Mouse (Mus musculus): ENCODE measurements around the gene Spns1. TPM values are rescaled to one million over a fixed set of nuclear protein-coding genes. Genes with fewer than 3 reads are reported as not detected.
A peak's percentile ranks its signal among the peaks of the same experiment; 100 is the strongest.

Spns1 gene
- polyA plus RNA-seq, 1 experiment from 2014 or later: 70.0 TPM

DNA sequence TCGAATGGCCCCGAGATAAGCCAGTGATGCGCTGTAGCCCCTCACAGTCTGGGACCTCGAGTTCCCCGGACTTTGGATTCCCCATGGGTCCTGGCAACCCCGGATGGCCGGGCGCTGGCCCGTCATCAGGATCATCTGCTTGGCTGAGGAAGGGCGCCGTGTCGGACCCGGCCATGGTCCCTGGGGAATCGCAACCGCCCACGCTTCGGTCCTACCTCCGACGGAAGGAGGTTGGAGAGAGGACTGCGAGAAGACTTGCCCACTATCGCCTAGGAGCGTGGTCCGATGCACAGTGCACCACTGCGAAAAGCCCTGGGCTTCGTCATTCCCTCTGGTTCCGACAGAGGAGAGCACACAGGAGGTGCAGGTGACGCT lies 360 bp downstream of the Spns1 start:
- WGBS: under 1% methylated on average over 27 of the region's 27 CpGs
- peak; percentile 73 for ATAC-seq
- Histone ChIP-seq H3K27ac (ENCODE audit: low read length) (no peak overlapping the region), H3K4me2 (ENCODE audit: low read depth, low read length) (peak overlapping the region; percentile 78), H3K4me3 (ENCODE audit: low read length) (peak overlapping the region; percentile 85), H3K4me1 (ENCODE audit: control insufficient read depth, insufficient read depth, low read length) (peaks cover 12% of the 10 kb centered on the region), H3K36me3 (ENCODE audit: control insufficient read depth, insufficient read depth, low read length) (no peaks in the 10 kb centered on the region), H3K9ac (ENCODE audit: low read depth, low read length) (peak overlapping the region; percentile 84), H3K27me3 (replicated peaks; ENCODE audit: control insufficient read depth, insufficient read depth, low read length) (no peaks in the 10 kb centered on the region), H3K9me3 (ENCODE audit: control insufficient read depth, low read length) (no peaks in the 10 kb centered on the region)

GRCm38 (mm10) chr7:126375012-126375411 lies 2.2 kb downstream of the Spns1 start:
- Histone ChIP-seq H3K9me3 (ENCODE audit: control insufficient read depth, low read length) (no peaks in the 10 kb centered on the region), H3K36me3 (ENCODE audit: control insufficient read depth, insufficient read depth, low read length) (peaks cover 10% of the 10 kb centered on the region), H3K9ac (ENCODE audit: low read depth, low read length) (no peak overlapping the region), H3K4me3 (ENCODE audit: low read length) (no peak overlapping the region), H3K27me3 (replicated peaks; ENCODE audit: control insufficient read depth, insufficient read depth, low read length) (no peaks in the 10 kb centered on the region), H3K27ac (ENCODE audit: low read length) (no peak overlapping the region), H3K4me2 (ENCODE audit: low read depth, low read length) (no peak overlapping the region), H3K4me1 (ENCODE audit: control insufficient read depth, insufficient read depth, low read length) (peaks cover 12% of the 10 kb centered on the region)
- WGBS: 61% methylated on average over 5 of the region's 5 CpGs
- no peak for ATAC-seq

- Histone ChIP-seq H3K4me2 (ENCODE audit: low read depth, low read length) (no peak overlapping the region), H3K27ac (ENCODE audit: low read length) (no peak overlapping the region), H3K27me3 (replicated peaks; ENCODE audit: control insufficient read depth, insufficient read depth, low read length) (no peaks in the 10 kb centered on the region), H3K9me3 (ENCODE audit: control insufficient read depth, low read length) (no peaks in the 10 kb centered on the region), H3K4me1 (ENCODE audit: control insufficient read depth, insufficient read depth, low read length) (peaks cover 12% of the 10 kb centered on the region), H3K36me3 (ENCODE audit: control insufficient read depth, insufficient read depth, low read length) (peaks cover 10% of the 10 kb centered on the region), H3K9ac (ENCODE audit: low read depth, low read length) (no peak overlapping the region), H3K4me3 (ENCODE audit: low read length) (no peak overlapping the region)
- ATAC-seq: no peak
- WGBS: 74% methylated on average over 6 of the region's 6 CpGs
Observed at GRCm38 (mm10) chr7:126374526-126374925, 2.7 kb downstream of the Spns1 start.

DNA sequence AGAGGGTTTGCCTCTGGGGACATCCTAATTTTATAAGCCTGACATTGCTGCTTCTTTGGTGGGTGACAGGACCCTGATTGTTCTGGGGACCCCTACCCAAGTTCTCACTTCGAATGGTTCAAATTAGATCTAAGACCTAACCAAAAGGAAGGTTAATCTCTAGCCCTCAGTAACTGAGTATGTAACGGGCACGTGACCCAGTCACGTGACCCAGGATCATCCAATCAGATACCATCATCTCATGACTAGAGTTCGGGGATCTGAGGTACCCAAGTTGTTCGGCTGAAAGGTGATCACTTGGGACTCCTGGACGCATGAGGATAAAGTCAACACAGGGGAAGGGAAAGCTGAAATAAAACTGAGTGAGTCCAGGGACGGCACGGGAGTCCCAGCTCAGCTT lies 4.2 kb downstream of the Spns1 start:
- Histone ChIP-seq H3K4me2 (ENCODE audit: low read depth, low read length) (no peak overlapping the region), H3K9me3 (ENCODE audit: control insufficient read depth, low read length) (no peaks in the 10 kb centered on the region), H3K4me3 (ENCODE audit: low read length) (no peak overlapping the region), H3K36me3 (ENCODE audit: control insufficient read depth, insufficient read depth, low read length) (peaks cover 10% of the 10 kb centered on the region), H3K9ac (ENCODE audit: low read depth, low read length) (no peak overlapping the region), H3K4me1 (ENCODE audit: control insufficient read depth, insufficient read depth, low read length) (peaks cover 8% of the 10 kb centered on the region), H3K27ac (ENCODE audit: low read length) (no peak overlapping the region), H3K27me3 (replicated peaks; ENCODE audit: control insufficient read depth, insufficient read depth, low read length) (no peaks in the 10 kb centered on the region)
- WGBS: 82% methylated on average over 9 of the region's 9 CpGs
- ATAC-seq: no peak

DNA sequence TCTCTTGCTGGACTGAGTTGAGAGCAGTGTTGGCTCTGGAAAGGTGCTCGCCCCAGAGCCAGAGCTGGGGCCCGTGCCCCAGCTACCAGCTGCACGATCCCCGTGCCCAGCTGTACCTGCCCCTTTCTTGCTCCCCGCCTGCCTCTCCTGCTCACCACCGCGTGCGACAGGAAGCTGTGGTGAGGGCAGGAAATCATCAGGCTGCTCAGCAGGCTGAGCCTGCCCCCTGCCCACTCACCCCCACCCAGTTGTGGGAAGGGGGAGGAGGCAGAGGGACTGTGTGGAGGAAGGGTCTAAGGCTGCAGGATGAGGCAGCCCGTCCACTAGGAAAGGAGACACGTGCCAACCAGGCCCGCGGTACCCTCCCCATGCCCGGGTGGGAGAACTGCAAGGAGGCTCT lies 7.9 kb downstream of the Spns1 start, which contains the start of gene Lat:
TSS of gene Lat (minus strand) at position 178 of the 400 bp plus-strand sequence.
- Histone ChIP-seq H3K4me1 (ENCODE audit: control insufficient read depth, insufficient read depth, low read length) (no peaks in the 10 kb centered on the region), H3K36me3 (ENCODE audit: control insufficient read depth, insufficient read depth, low read length) (peaks cover 10% of the 10 kb centered on the region), H3K27me3 (replicated peaks; ENCODE audit: control insufficient read depth, insufficient read depth, low read length) (no peaks in the 10 kb centered on the region), H3K4me3 (ENCODE audit: low read length) (no peak within 1 kb of the TSS), H3K27ac (ENCODE audit: low read length) (no peak within 1 kb of the TSS), H3K4me2 (ENCODE audit: low read depth, low read length) (no peak within 1 kb of the TSS), H3K9me3 (ENCODE audit: control insufficient read depth, low read length) (no peaks in the 10 kb centered on the region), H3K9ac (ENCODE audit: low read depth, low read length) (no peak within 1 kb of the TSS)
- no peak for ATAC-seq
- 70% methylated on average over 13 of the region's 13 CpGs for WGBS

- Histone ChIP-seq H3K4me1 (ENCODE audit: control insufficient read depth, insufficient read depth, low read length) (no peaks in the 10 kb centered on the region), H3K9ac (ENCODE audit: low read depth, low read length) (no peak overlapping the region), H3K36me3 (ENCODE audit: control insufficient read depth, insufficient read depth, low read length) (peaks cover 10% of the 10 kb centered on the region), H3K27ac (ENCODE audit: low read length) (no peak overlapping the region), H3K9me3 (ENCODE audit: control insufficient read depth, low read length) (no peaks in the 10 kb centered on the region), H3K4me3 (ENCODE audit: low read length) (no peak overlapping the region), H3K27me3 (replicated peaks; ENCODE audit: control insufficient read depth, insufficient read depth, low read length) (no peaks in the 10 kb centered on the region), H3K4me2 (ENCODE audit: low read depth, low read length) (no peak overlapping the region)
- 87% methylated on average over 8 of the region's 8 CpGs for WGBS
- no peak for ATAC-seq
Observed at GRCm38 (mm10) chr7:126368367-126368766, 8.9 kb downstream of the Spns1 start.

GRCm38 (mm10) chr7:126367636-126368035 lies 9.6 kb downstream of the Spns1 start:
- ATAC-seq: no peak
- Histone ChIP-seq H3K4me2 (ENCODE audit: low read depth, low read length) (no peak overlapping the region), H3K9me3 (ENCODE audit: control insufficient read depth, low read length) (no peaks in the 10 kb centered on the region), H3K4me3 (ENCODE audit: low read length) (no peak overlapping the region), H3K4me1 (ENCODE audit: control insufficient read depth, insufficient read depth, low read length) (no peaks in the 10 kb centered on the region), H3K9ac (ENCODE audit: low read depth, low read length) (no peak overlapping the region), H3K27ac (ENCODE audit: low read length) (no peak overlapping the region), H3K36me3 (ENCODE audit: control insufficient read depth, insufficient read depth, low read length) (peaks cover 10% of the 10 kb centered on the region), H3K27me3 (replicated peaks; ENCODE audit: control insufficient read depth, insufficient read depth, low read length) (no peaks in the 10 kb centered on the region)
- WGBS: 86% methylated on average over 10 of the region's 10 CpGs

DNA sequence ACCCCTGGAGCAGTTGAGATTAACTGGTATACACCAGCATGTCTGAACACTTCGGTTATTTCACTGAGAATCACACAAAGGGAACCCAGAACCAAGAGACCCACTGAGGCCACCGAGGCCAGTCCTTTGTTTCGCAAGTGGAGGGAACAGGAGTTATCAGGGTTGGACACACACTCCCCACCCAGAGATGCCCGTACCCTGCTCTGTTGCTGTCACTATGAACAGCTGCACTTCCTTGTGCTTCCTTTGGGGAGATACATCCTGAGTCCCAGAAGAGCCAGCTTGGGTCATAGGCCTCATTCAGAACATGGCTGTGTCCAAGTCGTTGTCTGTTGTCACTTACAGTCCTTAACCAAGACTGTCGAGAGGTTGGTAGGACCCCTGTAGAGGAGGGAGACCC lies 14.2 kb downstream of the Spns1 start:
- no peak for ATAC-seq
- 78% methylated on average over 6 of the region's 6 CpGs for WGBS
- no peaks in the 10 kb centered on the region for H3K4me1 ChIP-seq (ENCODE audit: control insufficient read depth, insufficient read depth, low read length)

DNA sequence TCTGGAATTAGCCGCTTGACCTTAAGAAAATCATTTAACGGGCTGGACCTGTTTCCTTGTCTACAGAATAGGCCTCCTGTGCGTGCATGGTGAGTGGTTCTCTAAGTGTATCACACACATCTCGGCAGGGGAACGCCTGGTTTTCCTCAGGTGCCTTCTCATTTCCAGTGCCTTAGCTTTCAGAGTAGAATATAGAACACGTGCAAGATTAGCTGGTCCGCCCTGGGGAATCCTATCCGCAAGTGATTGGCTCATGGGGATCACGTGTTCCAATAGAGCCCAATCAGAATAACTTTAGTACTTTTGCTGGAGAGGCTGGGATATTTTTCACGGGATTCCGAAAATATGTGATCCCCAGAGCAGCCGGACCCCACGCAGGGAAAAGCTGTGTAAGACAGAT lies 18.2 kb downstream of the Spns1 start:
- Histone ChIP-seq H3K4me1 (ENCODE audit: control insufficient read depth, insufficient read depth, low read length) (0 out of 2 replicates have a peak, but pooled peaks cover 4% of the 10 kb centered on the region), H3K27ac (ENCODE audit: low read length) (no peak overlapping the region), H3K9ac (ENCODE audit: low read depth, low read length) (no peak overlapping the region), H3K4me3 (ENCODE audit: low read length) (no peak overlapping the region), H3K9me3 (ENCODE audit: control insufficient read depth, low read length) (no peaks in the 10 kb centered on the region), H3K4me2 (ENCODE audit: low read depth, low read length) (no peak overlapping the region), H3K36me3 (ENCODE audit: control insufficient read depth, insufficient read depth, low read length) (no peaks in the 10 kb centered on the region), H3K27me3 (replicated peaks; ENCODE audit: control insufficient read depth, insufficient read depth, low read length) (no peaks in the 10 kb centered on the region)
- no peak for ATAC-seq
- WGBS: 66% methylated on average over 13 of the region's 13 CpGs

More for the DNA sequence above, 14.2 kb downstream of the Spns1 start:
- H3K4me3 ChIP-seq (ENCODE audit: low read length): no peak overlapping the region
- no peaks in the 10 kb centered on the region for H3K9me3 ChIP-seq (ENCODE audit: control insufficient read depth, low read length)
- H3K36me3 ChIP-seq (ENCODE audit: control insufficient read depth, insufficient read depth, low read length): no peaks in the 10 kb centered on the region
- no peaks in the 10 kb centered on the region for H3K27me3 ChIP-seq (replicated peaks; ENCODE audit: control insufficient read depth, insufficient read depth, low read length)
- no peak overlapping the region for H3K4me2 ChIP-seq (ENCODE audit: low read depth, low read length)
- H3K27ac ChIP-seq (ENCODE audit: low read length): no peak overlapping the region
- H3K9ac ChIP-seq (ENCODE audit: low read depth, low read length): no peak overlapping the region

GRCm38 (mm10) chr7:126358413-126358812 lies 18.8 kb downstream of the Spns1 start:
- H3K27me3 ChIP-seq (replicated peaks; ENCODE audit: control insufficient read depth, insufficient read depth, low read length): no peaks in the 10 kb centered on the region
- 90% methylated on average over 9 of the region's 9 CpGs for WGBS
- H3K4me2 ChIP-seq (ENCODE audit: low read depth, low read length): no peak overlapping the region
- H3K27ac ChIP-seq (ENCODE audit: low read length): no peak overlapping the region
- H3K9me3 ChIP-seq (ENCODE audit: control insufficient read depth, low read length): no peaks in the 10 kb centered on the region
- H3K9ac ChIP-seq (ENCODE audit: low read depth, low read length): no peak overlapping the region
- no peak for ATAC-seq
- H3K4me1 ChIP-seq (ENCODE audit: control insufficient read depth, insufficient read depth, low read length): 0 out of 2 replicates have a peak, but pooled peaks cover 4% of the 10 kb centered on the region
- H3K36me3 ChIP-seq (ENCODE audit: control insufficient read depth, insufficient read depth, low read length): no peaks in the 10 kb centered on the region
- no peak overlapping the region for H3K4me3 ChIP-seq (ENCODE audit: low read length)

All from intestine, embryonic 16.5 days (tissue).